Mouse (Mus musculus) effector memory CD4-positive, alpha-beta T cell, adult 7 months (primary cell): ENCODE data around the gene Vmn1r89. TPM values are rescaled to one million over a fixed set of nuclear protein-coding genes. Genes with fewer than 3 reads are reported as not detected.

ENCODE experiments used
- polyA plus RNA-seq: library from polyadenylated mRNA; unstranded; fragments of 100-300 nt; shearing (Covaris generic); gene quantifications from one replicate; pipeline ENCODE4 v1.2.1, GENCODE M21; 2017

The Vmn1r89 gene
- polyA plus RNA-seq, result not detected

DNA sequence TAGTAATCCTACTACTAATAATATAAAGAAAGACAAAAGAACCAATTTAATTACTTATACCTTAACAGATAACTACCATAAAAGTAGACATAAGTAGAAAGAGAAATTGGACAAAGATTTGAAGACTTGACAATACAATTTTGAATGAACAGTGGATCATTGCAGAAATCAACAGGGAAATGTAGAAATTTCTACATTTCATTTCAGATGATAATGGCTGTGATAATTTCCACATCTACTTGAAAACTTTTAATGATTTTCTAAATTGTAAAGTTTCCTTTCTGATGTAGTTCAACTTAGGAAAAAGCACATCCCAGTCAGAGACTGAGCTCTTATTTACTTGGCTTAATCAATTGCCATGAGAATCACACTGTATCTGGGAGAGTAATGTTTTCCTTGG is at the start of gene Vmn1r89:
Gene Vmn1r89, plus strand, starts transcription at position 301 of the 400 bp plus-strand sequence.

Other genes with a start within 250 kb of the Vmn1r89 start
- 1.0 TPM for gene Zfp324, start 247.2 kb upstream of the Vmn1r89 start, polyA plus RNA-seq
- gene Zfp446, start 235.2 kb upstream of the Vmn1r89 start, polyA plus RNA-seq, result 4.5 TPM
- 0.96 TPM for gene Slc27a5, start 214.8 kb upstream of the Vmn1r89 start, polyA plus RNA-seq
- 88.3 TPM for gene Trim28, start 213.9 kb upstream of the Vmn1r89 start, polyA plus RNA-seq
- gene Zbtb45, start 203.0 kb upstream of the Vmn1r89 start, polyA plus RNA-seq, result 5.0 TPM
- 170 TPM for gene Chmp2a, start 178.2 kb upstream of the Vmn1r89 start, polyA plus RNA-seq
- 140 TPM for gene Ube2m, start 174.7 kb upstream of the Vmn1r89 start, polyA plus RNA-seq
- gene Mzf1, start 158.3 kb upstream of the Vmn1r89 start, polyA plus RNA-seq, result 0.67 TPM
- 0.06 TPM for gene Vmn1r85, start 117.8 kb upstream of the Vmn1r89 start, polyA plus RNA-seq
- 0.06 TPM for gene Vmn1r86, start 93.1 kb upstream of the Vmn1r89 start, polyA plus RNA-seq
- gene Vmn1r87, start 72.9 kb upstream of the Vmn1r89 start, polyA plus RNA-seq, result not detected
- gene Vmn1r88, start 53.5 kb upstream of the Vmn1r89 start, polyA plus RNA-seq, result 0.13 TPM
- gene Lig1, start 64.3 kb downstream of the Vmn1r89 start, polyA plus RNA-seq, result 14.0 TPM
- gene Zswim9, start 65.7 kb downstream of the Vmn1r89 start, polyA plus RNA-seq, result 1.6 TPM
- 0.20 TPM for gene Pla2g4c, start 111.6 kb downstream of the Vmn1r89 start, polyA plus RNA-seq
- gene Cabp5, start 185.1 kb downstream of the Vmn1r89 start, polyA plus RNA-seq, result not detected
- not detected for gene Bsph1, start 237.8 kb downstream of the Vmn1r89 start, polyA plus RNA-seq